Mouse (Mus musculus): ENCODE measurements around the gene Prim2. TPM values are rescaled to one million over a fixed set of nuclear protein-coding genes. Genes with fewer than 3 reads are reported as not detected.

Gene Prim2
- total RNA-seq, 2 experiments from 2014 or later, result 22.3 to 37.0 TPM

- no peak for ATAC-seq (replicated peaks; ENCODE audit: low FRiP score, poor library complexity, severe bottlenecking)
Measured at GRCm38 (mm10) chr1:33658302-33658701, 11.3 kb downstream of the Prim2 start.

- ATAC-seq (replicated peaks; ENCODE audit: low FRiP score, poor library complexity, severe bottlenecking), result no peak
Measured at GRCm38 (mm10) chr1:33657574-33658149, 11.9 kb downstream of the Prim2 start.

- no peak for ATAC-seq (replicated peaks; ENCODE audit: low FRiP score, poor library complexity, severe bottlenecking)
Measured at GRCm38 (mm10) chr1:33650875-33651274, 18.7 kb downstream of the Prim2 start.

GRCm38 (mm10) chr1:33649534-33650108 is 20.0 kb downstream of the Prim2 start:
- ATAC-seq (replicated peaks; ENCODE audit: low FRiP score, poor library complexity, severe bottlenecking), result no peak

- no peak for ATAC-seq (replicated peaks; ENCODE audit: low FRiP score, poor library complexity, severe bottlenecking)
Measured at GRCm38 (mm10) chr1:33649021-33649420, 20.6 kb downstream of the Prim2 start.

GRCm38 (mm10) chr1:33647661-33648060 is 21.9 kb downstream of the Prim2 start:
- no peak for ATAC-seq (replicated peaks; ENCODE audit: low FRiP score, poor library complexity, severe bottlenecking)

- ATAC-seq (replicated peaks; ENCODE audit: low FRiP score, poor library complexity, severe bottlenecking), result no peak
Measured at GRCm38 (mm10) chr1:33647173-33647572, 22.4 kb downstream of the Prim2 start.

GRCm38 (mm10) chr1:33645689-33646088 is 23.9 kb downstream of the Prim2 start:
- no peak for ATAC-seq (replicated peaks; ENCODE audit: low FRiP score, poor library complexity, severe bottlenecking)

GRCm38 (mm10) chr1:33641139-33641538 is 28.5 kb downstream of the Prim2 start:
- ATAC-seq (replicated peaks; ENCODE audit: low FRiP score, poor library complexity, severe bottlenecking), result no peak

- no peak for ATAC-seq (replicated peaks; ENCODE audit: low FRiP score, poor library complexity, severe bottlenecking)
Measured at GRCm38 (mm10) chr1:33640089-33640488, 29.5 kb downstream of the Prim2 start.

- ATAC-seq (replicated peaks; ENCODE audit: low FRiP score, poor library complexity, severe bottlenecking), result peak; percentile 83
Measured at GRCm38 (mm10) chr1:33639234-33639633, 30.4 kb downstream of the Prim2 start.

GRCm38 (mm10) chr1:33637827-33638226 is 31.8 kb downstream of the Prim2 start:
- ATAC-seq (replicated peaks; ENCODE audit: low FRiP score, poor library complexity, severe bottlenecking), result no peak

GRCm38 (mm10) chr1:33636421-33637195 is 33.0 kb downstream of the Prim2 start:
- no peak for ATAC-seq (replicated peaks; ENCODE audit: low FRiP score, poor library complexity, severe bottlenecking)

GRCm38 (mm10) chr1:33631002-33631618 is 38.5 kb downstream of the Prim2 start:
- ATAC-seq (replicated peaks; ENCODE audit: low FRiP score, poor library complexity, severe bottlenecking), result peak; percentile 86

- ATAC-seq (replicated peaks; ENCODE audit: low FRiP score, poor library complexity, severe bottlenecking), result no peak
Measured at GRCm38 (mm10) chr1:33627803-33628202, 41.8 kb downstream of the Prim2 start.

GRCm38 (mm10) chr1:33627070-33627469 is 42.5 kb downstream of the Prim2 start:
- ATAC-seq (replicated peaks; ENCODE audit: low FRiP score, poor library complexity, severe bottlenecking), result 0 out of 2 replicates have a peak, but pooled peaks have one; percentile 20

GRCm38 (mm10) chr1:33624900-33625299 is 44.7 kb downstream of the Prim2 start:
- peak; percentile 90 for ATAC-seq (replicated peaks; ENCODE audit: low FRiP score, poor library complexity, severe bottlenecking)

- no peak for ATAC-seq (replicated peaks; ENCODE audit: low FRiP score, poor library complexity, severe bottlenecking)
Measured at GRCm38 (mm10) chr1:33624441-33624840, 45.2 kb downstream of the Prim2 start.

- ATAC-seq (replicated peaks; ENCODE audit: low FRiP score, poor library complexity, severe bottlenecking), result no peak
Measured at GRCm38 (mm10) chr1:33621791-33622190, 47.8 kb downstream of the Prim2 start.

- ATAC-seq (replicated peaks; ENCODE audit: low FRiP score, poor library complexity, severe bottlenecking), result no peak
Measured at GRCm38 (mm10) chr1:33620091-33620788, 49.4 kb downstream of the Prim2 start.

Data from erythroblast, adult 5-6 weeks (primary cell).